Mouse (Mus musculus): Measurements from ENCODE around the gene Ccdc12. TPM values are rescaled to one million over a fixed set of nuclear protein-coding genes. Genes with fewer than 3 reads are reported as not detected.
A peak's percentile ranks its signal among the peaks of the same experiment; 100 is the strongest.

Gene Ccdc12
- total RNA-seq, 2 experiments from 2014 or later, result 64.3 to 66.0 TPM

- DNase-seq, result peak; percentile 50
Observed at GRCm38 (mm10) chr9:110742951-110743455, 86.7 kb downstream of the Ccdc12 start.

- peak; percentile 51 for DNase-seq
Observed at GRCm38 (mm10) chr9:110743456-110744323, 87.4 kb downstream of the Ccdc12 start.

- DNase-seq, result no peak
Observed at GRCm38 (mm10) chr9:110745752-110746151, 89.4 kb downstream of the Ccdc12 start.

GRCm38 (mm10) chr9:110746238-110746637 lies 89.9 kb downstream of the Ccdc12 start:
- no peak for DNase-seq

- DNase-seq, result no peak
Observed at GRCm38 (mm10) chr9:110746961-110747360, 90.7 kb downstream of the Ccdc12 start, which contains the start of gene Pth1r. Gene Pth1r (minus strand): TSS chr9:110747145.

GRCm38 (mm10) chr9:110748451-110748850 lies 92.1 kb downstream of the Ccdc12 start:
- no peak for DNase-seq

GRCm38 (mm10) chr9:110750404-110751187 lies 94.3 kb downstream of the Ccdc12 start:
- DNase-seq, result no peak

- no peak for DNase-seq
Observed at GRCm38 (mm10) chr9:110751412-110751811, 95.1 kb downstream of the Ccdc12 start.

GRCm38 (mm10) chr9:110752917-110753435 lies 96.7 kb downstream of the Ccdc12 start:
- DNase-seq, result no peak

- no peak for DNase-seq
Observed at GRCm38 (mm10) chr9:110753773-110754172, 97.5 kb downstream of the Ccdc12 start.

GRCm38 (mm10) chr9:110757816-110758215 lies 101.5 kb downstream of the Ccdc12 start:
- DNase-seq, result no peak

GRCm38 (mm10) chr9:110758605-110759004 lies 102.3 kb downstream of the Ccdc12 start:
- DNase-seq, result peak; percentile 86

GRCm38 (mm10) chr9:110759265-110759664 lies 103.0 kb downstream of the Ccdc12 start:
- DNase-seq, result peak; percentile 81

GRCm38 (mm10) chr9:110760886-110761285 lies 104.6 kb downstream of the Ccdc12 start:
- DNase-seq, result no peak

Small RNA genes within 50 kb of the gene (microRNA-seq; reads per million reads assigned to microRNA genes)
- gene Mir8107, result not detected

Other genes starting within 250 kb of the Ccdc12 start
- gene Ptpn23, start 248.3 kb upstream of the Ccdc12 start, total RNA-seq (2021), result 10 to 100 TPM; 33.4 to 38.8 TPM
- 10 to 100 TPM; 25.5 to 35.5 TPM for gene Ngp, start 236.8 kb upstream of the Ccdc12 start, total RNA-seq (2021)
- 10 to 100 TPM; 12.3 to 13.8 TPM for gene Klhl18, start 179.8 kb upstream of the Ccdc12 start, total RNA-seq (2021)
- gene Kif9, start 179.5 kb upstream of the Ccdc12 start, total RNA-seq (2021), result under 1 TPM; 0.45 to 0.79 TPM
- gene Setd2, start 123.9 kb upstream of the Ccdc12 start, total RNA-seq (2021), result 10 to 100 TPM; 66.7 to 85.4 TPM
- gene Nradd, start 32.1 kb upstream of the Ccdc12 start, total RNA-seq (2021), result 1 to 10 TPM; 7.7 to 9.8 TPM
- 10 to 100 TPM in 1 of 2 experiments, 1 to 10 TPM in 1; 8.2 to 12.0 TPM for gene Nbeal2, start 2.3 kb upstream of the Ccdc12 start, total RNA-seq (2021)
- gene Myl3, start 85.4 kb downstream of the Ccdc12 start, total RNA-seq (2021), result 10 to 100 TPM; 10.6 to 78.0 TPM
- 10 to 100 TPM; 13.4 to 13.9 TPM for gene Pth1r, start 90.6 kb downstream of the Ccdc12 start, total RNA-seq (2021)
- gene Prss42, start 141.7 kb downstream of the Ccdc12 start, total RNA-seq (2021), result not detected
- gene Prss44, start 157.5 kb downstream of the Ccdc12 start, total RNA-seq (2021), result not detected
- gene Prss43, start 170.2 kb downstream of the Ccdc12 start, total RNA-seq (2021), result not detected
- gene Prss45, start 178.1 kb downstream of the Ccdc12 start, total RNA-seq (2021), result not detected
- gene Prss46, start 188.0 kb downstream of the Ccdc12 start, total RNA-seq (2021), result not detected
- under 1 TPM in 1 of 2 experiments, not detected in 1; 0.67 TPM for gene Prss50, start 201.5 kb downstream of the Ccdc12 start, total RNA-seq (2021)
- 10 to 100 TPM; 16.4 to 18.2 TPM for gene Als2cl, start 223.4 kb downstream of the Ccdc12 start, total RNA-seq (2021)
- 1 to 10 TPM; 1.9 to 5.6 TPM for gene Tmie, start 223.6 kb downstream of the Ccdc12 start, total RNA-seq (2021)

Data from adrenal gland, postnatal 10 days (tissue).